Mouse (Mus musculus) midbrain, embryonic 11.5 days (tissue): Measurements from ENCODE around the gene Pcx. TPM values are rescaled to one million over a fixed set of nuclear protein-coding genes. Genes with fewer than 3 reads are reported as not detected.

ENCODE experiments used
- ATAC-seq: fragments of 200-750 bp; cut with Nextera tagmentation; 2 replicates; pipeline ENCODE4 v1.8.0; 2017; ENCODE audit warnings: moderate TSS enrichment, moderate library complexity; ENCODE audit not compliant: low FRiP score
- DNase-seq: peaks from one replicate; pipeline ENCODE4 v3.0.0; 2015; ENCODE audit warnings: low spot score; ENCODE audit errors: missing footprints
- H3K27ac ChIP-seq: fragments of 300-500 bp; sonication (generic); 2 replicates; pipeline ENCODE4 v1.5.1; 2014; ENCODE audit warnings: low read depth, low read length
- H3K27me3 ChIP-seq: fragments of 300-500 bp; sonication (generic); 2 replicates; pipeline ENCODE4 v1.6.1; 2014; ENCODE audit warnings: mild to moderate bottlenecking, low read length, moderate library complexity, mixed read lengths; ENCODE audit not compliant: control insufficient read depth, insufficient read depth
- H3K36me3 ChIP-seq: fragments of 300-500 bp; sonication (generic); 2 replicates; pipeline ENCODE4 v1.6.1; 2014; ENCODE audit warnings: mild to moderate bottlenecking, low read length, moderate library complexity, mixed read lengths; ENCODE audit not compliant: control insufficient read depth, insufficient read depth
- H3K4me1 ChIP-seq: fragments of 300-500 bp; sonication (generic); 2 replicates; pipeline ENCODE4 v1.6.1; 2014; ENCODE audit warnings: low read length; ENCODE audit not compliant: control insufficient read depth, insufficient read depth
- H3K4me2 ChIP-seq: fragments of 300-500 bp; sonication (generic); 2 replicates; pipeline ENCODE4 v1.6.1; 2014; ENCODE audit warnings: mild to moderate bottlenecking, moderate library complexity
- H3K4me3 ChIP-seq: fragments of 300-500 bp; sonication (generic); 2 replicates; pipeline ENCODE4 v1.5.1; 2014; ENCODE audit warnings: low read depth, low read length
- H3K9ac ChIP-seq: fragments of 300-500 bp; sonication (generic); 2 replicates; pipeline ENCODE4 v1.6.1; 2014; ENCODE audit warnings: low read length
- H3K9me3 ChIP-seq: fragments of 300-500 bp; sonication (generic); 2 replicates; pipeline ENCODE4 v1.6.1; 2016; ENCODE audit warnings: low read length; ENCODE audit not compliant: control insufficient read depth
- WGBS: fragments of 180-500 bp; shearing (Covaris S2); extraction: QIAGEN DNeasy Blood & Tissue Kit; methylation state at CpG from one replicate; pipeline ENCODE4 v1.1.7; 2014; 5-methylcytosine and 5-hydroxymethylcytosine counted together
- polyA plus RNA-seq: library from polyadenylated mRNA; unstranded; fragments of >200 nt; fragmentation: Nextera tagmentation; extraction: Ambion mirVana; gene quantifications from 2 replicates; pipeline ENCODE4 v1.2.1, GENCODE M21; 2014

Gene Pcx
- polyA plus RNA-seq, 1 experiment from 2014 or later, result 14.0 TPM

DNA sequence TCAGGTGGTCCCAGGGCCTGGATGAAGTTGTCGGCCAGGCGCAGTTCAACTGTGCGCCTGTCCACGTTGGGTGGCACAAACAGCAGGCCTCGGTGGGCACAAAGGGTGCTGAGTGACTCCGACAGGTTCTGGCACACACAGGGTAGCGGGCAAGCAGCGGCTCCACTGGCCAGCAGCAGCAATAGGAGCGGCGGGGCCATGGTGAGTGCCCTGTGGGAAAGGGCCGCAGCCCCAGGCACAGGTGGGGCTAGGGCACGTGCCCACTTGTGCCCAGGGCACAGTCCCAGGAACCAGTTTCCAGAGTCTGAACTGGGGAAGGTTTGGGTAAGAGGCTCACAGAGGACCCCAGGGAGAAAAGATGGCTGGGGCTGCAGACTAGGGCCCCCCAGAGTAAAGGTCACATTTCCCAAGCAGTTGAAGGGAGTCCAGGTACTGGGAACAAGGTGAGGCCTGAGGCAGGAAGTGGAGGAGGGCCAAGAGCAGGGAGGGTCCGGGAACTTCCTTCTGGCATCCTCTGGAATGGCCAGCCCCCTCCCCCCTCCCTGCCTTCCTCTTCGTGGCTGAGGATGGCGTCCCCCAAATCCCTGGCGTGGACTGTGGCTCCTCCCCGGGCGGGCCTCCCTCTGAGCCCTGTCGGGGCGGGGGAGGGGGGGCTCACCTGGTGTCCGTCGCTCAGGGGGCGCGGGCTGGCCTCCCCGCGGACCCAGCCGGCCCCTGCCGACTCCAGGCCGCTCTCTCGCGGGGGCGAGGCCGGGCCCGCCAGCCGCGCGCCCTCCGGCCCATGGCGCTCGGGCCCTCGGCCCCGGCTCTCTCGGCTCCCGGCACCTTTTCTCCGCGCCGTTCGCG lies 104.3 kb downstream of the Pcx start:
- WGBS, result 30% methylated on average over 31 of the region's 49 CpGs
- ATAC-seq, result peak; percentile 15

DNA sequence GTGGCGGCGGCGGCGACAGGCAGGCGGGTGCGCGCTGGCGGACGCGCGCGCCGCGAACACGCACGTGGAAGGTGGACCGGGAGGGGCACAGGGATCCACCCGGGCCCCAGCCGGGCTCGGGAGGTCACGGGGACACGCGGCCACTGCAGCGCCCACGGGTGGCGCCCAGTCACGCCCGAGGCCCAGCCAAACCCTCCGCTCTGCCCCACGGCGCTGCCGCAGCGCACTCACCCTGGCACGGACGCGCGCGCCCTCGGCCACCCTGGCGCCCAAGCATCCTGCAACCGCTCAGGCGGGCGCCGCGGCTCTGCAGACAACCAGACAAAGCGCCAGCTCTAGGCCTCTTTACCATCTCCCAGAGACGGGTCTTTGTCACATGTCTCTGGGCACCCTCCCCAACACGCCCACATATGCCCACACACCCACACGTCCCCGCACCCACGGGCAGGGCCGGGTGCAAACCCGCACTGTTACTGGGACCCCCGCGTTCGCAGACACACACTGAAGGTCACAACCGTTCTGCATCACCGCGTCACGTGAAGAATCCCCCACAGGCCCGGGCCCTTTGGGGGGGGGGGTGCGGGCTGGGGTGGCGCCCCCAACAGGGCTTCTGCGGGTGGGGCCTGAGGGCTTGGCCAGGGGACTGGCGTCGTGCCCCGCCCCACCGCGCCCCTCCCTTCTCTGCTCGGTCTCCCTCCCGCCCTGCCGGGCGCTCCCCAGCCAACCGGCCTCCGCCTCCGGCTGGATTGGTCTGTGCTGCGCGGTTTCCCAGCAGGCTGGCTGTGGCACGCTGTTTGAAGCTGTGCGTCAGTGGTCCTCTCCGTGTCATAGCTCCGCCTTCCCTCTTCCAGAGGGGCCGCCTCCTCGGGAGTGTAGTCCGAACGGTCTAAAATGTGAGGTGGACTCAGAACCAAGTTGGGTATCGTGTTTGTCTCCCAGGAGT lies 105.2 kb downstream of the Pcx start, which contains the start of gene Lrfn4:
Lrfn4 (minus strand) TSS at position 517 of the 943 bp plus-strand sequence.
- Histone ChIP-seq H3K4me3 (peak within 1 kb of the TSS; percentile 92), H3K36me3 (peaks cover 9% of the 10 kb centered on the region), H3K27ac (peak within 1 kb of the TSS; percentile 78), H3K27me3 (peaks cover 2% of the 10 kb centered on the region; the same call in 1 of the 2 replicates), H3K9ac (peak within 1 kb of the TSS; percentile 96), H3K4me2 (peak within 1 kb of the TSS; percentile 79), H3K4me1 (peaks cover 12% of the 10 kb centered on the region), H3K9me3 (no peaks in the 10 kb centered on the region)
- ATAC-seq (peak; percentile 94), DNase-seq (peak; percentile 98)
- whole genome bisulfite sequencing, result under 1% methylated on average over 69 of the region's 87 CpGs

More for the DNA sequence above, 104.3 kb downstream of the Pcx start:
- Histone ChIP-seq H3K9ac (peak overlapping the region; percentile 96), H3K27me3 (peaks cover 2% of the 10 kb centered on the region; the same call in 1 of the 2 replicates), H3K9me3 (no peaks in the 10 kb centered on the region), H3K4me2 (peak overlapping the region; percentile 79), H3K4me3 (peak overlapping the region; percentile 92), H3K27ac (peak overlapping the region; percentile 78), H3K4me1 (peaks cover 12% of the 10 kb centered on the region), H3K36me3 (peaks cover 9% of the 10 kb centered on the region)
- peak; percentile 92 for DNase-seq

DNA sequence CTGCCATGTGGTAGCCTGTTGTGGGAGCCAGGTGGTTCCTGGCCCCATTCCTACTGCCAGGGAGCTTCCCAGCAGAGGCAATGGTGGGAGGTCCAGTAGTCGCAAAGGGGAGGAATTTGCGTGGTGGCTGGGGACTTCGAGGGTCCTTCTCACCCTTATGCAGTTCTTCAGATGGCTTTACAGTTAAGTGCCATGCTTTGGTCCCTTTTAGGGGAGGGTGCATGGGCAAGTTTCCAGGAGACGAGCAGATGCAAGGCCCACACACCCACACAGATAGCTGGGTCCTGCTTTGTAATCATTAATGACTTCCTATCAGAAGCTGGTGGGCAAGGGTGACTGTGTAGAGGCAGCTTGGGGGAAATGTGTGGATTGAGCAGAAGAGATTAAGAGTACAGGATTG lies 106.3 kb downstream of the Pcx start:
- H3K9me3 ChIP-seq, result no peaks in the 10 kb centered on the region
- DNase-seq (no peak), ATAC-seq (no peak)
- H3K36me3 ChIP-seq, result peaks cover 9% of the 10 kb centered on the region
- no peak overlapping the region; the same call in 1 of the 2 replicates for H3K4me2 ChIP-seq
- peaks cover 2% of the 10 kb centered on the region; the same call in 1 of the 2 replicates for H3K27me3 ChIP-seq
- 56% methylated on average over 4 of the region's 4 CpGs for WGBS
- no peak overlapping the region for H3K9ac ChIP-seq
- H3K27ac ChIP-seq, result no peak overlapping the region
- peaks cover 12% of the 10 kb centered on the region for H3K4me1 ChIP-seq
- no peak overlapping the region for H3K4me3 ChIP-seq

DNA sequence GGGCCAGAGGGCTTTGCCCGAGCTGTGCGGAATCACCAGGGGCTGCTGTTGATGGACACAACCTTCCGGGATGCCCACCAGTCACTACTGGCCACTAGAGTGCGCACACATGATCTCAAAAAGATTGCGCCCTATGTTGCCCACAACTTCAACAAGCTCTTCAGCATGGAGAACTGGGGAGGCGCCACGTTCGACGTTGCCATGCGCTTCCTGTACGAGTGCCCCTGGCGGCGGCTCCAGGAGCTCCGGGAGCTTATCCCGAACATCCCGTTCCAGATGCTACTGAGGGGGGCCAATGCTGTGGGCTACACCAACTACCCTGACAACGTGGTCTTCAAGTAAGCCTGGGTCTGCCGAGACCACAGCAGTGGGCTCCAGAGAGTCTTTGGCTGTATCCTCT lies 107.9 kb downstream of the Pcx start:
- Histone ChIP-seq H3K27ac (no peak overlapping the region), H3K4me3 (no peak overlapping the region)
- 34% methylated on average over 18 of the region's 18 CpGs for WGBS

DNA sequence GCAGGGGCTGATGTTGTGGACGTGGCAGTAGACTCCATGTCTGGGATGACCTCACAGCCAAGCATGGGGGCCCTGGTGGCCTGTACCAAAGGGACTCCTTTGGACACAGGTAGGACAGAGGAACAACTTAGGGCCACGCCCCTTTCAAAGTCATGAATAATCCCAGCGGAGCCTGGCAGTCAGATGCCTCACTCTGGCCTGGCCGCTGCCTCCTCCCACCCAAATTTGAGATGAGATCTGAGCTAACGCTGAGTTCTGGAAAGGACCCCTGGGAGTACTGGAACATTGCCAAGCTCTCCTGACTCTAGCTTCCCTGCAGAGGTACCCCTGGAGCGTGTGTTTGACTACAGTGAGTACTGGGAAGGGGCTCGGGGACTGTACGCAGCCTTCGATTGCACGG lies 109.2 kb downstream of the Pcx start:
- ATAC-seq, result no peak
- WGBS, result 79% methylated on average over 10 of the region's 10 CpGs

More for the DNA sequence above, 107.9 kb downstream of the Pcx start:
- Histone ChIP-seq H3K36me3 (peaks cover 11% of the 10 kb centered on the region), H3K9ac (0 out of 2 replicates have a peak overlapping the region, but pooled peaks have one; percentile 33), H3K27me3 (peaks cover 2% of the 10 kb centered on the region; the same call in 1 of the 2 replicates), H3K4me2 (no peak overlapping the region), H3K9me3 (no peaks in the 10 kb centered on the region), H3K4me1 (peaks cover 12% of the 10 kb centered on the region)
- DNase-seq, result no peak
- no peak for ATAC-seq

DNA sequence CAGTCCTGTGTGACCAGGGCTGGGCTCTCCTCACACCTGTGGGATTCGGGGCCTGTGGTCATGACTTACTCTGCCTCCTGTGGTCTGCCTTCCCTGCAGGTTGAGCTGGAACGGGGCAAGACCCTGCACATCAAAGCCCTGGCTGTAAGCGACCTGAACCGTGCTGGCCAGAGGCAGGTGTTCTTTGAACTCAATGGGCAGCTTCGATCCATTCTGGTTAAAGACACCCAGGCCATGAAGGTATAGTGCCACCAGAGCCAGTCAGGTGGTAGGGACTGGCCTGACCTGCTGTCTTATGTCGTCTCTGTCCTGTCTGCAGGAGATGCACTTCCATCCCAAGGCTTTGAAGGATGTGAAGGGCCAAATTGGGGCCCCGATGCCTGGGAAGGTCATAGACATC lies 110.4 kb downstream of the Pcx start:
- ATAC-seq (no peak), DNase-seq (no peak)
- no peak overlapping the region for H3K4me3 ChIP-seq
- H3K4me2 ChIP-seq, result no peak overlapping the region
- H3K27me3 ChIP-seq, result peaks cover 2% of the 10 kb centered on the region; the same call in 1 of the 2 replicates
- 87% methylated on average over 7 of the region's 7 CpGs for WGBS
- H3K9me3 ChIP-seq, result no peaks in the 10 kb centered on the region
- no peak overlapping the region for H3K9ac ChIP-seq
- no peak overlapping the region for H3K27ac ChIP-seq
- peaks cover 10% of the 10 kb centered on the region for H3K4me1 ChIP-seq
- peaks cover 11% of the 10 kb centered on the region for H3K36me3 ChIP-seq

More for the DNA sequence above, 109.2 kb downstream of the Pcx start:
- Histone ChIP-seq H3K4me1 (peaks cover 6% of the 10 kb centered on the region), H3K9ac (no peak overlapping the region), H3K4me2 (no peak overlapping the region), H3K36me3 (peaks cover 11% of the 10 kb centered on the region), H3K9me3 (no peaks in the 10 kb centered on the region), H3K27ac (no peak overlapping the region), H3K27me3 (peaks cover 2% of the 10 kb centered on the region; the same call in 1 of the 2 replicates), H3K4me3 (no peak overlapping the region)
- no peak for DNase-seq

DNA sequence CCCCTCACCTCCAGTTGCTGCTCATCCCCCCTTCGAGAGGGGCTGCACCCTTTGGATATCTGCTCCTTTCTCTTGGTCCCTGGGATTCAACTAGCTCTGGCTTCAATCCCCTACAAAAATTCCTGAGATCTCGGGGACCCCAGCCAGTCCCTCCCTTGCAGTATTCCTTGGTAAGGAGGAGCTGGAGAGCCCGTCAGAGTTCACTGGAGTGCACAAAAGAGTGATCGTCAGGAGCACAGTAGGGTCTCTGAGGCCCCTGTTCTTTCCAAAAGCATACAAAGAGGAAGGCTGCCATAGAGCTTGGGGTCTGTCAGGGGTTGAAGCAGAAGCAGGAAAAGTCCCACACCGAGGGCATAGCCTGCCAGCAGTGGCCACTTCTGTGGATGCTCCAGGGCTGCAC lies 112.5 kb downstream of the Pcx start:
- H3K4me1 ChIP-seq, result peaks cover 16% of the 10 kb centered on the region
- H3K4me3 ChIP-seq, result no peak overlapping the region
- WGBS, result 75% methylated on average over 5 of the region's 5 CpGs
- no peak for DNase-seq
- no peak overlapping the region for H3K4me2 ChIP-seq
- no peak overlapping the region for H3K9ac ChIP-seq
- H3K27me3 ChIP-seq, result no peaks in the 10 kb centered on the region
- no peak for ATAC-seq
- no peak overlapping the region for H3K27ac ChIP-seq
- peaks cover 11% of the 10 kb centered on the region for H3K36me3 ChIP-seq
- H3K9me3 ChIP-seq, result no peaks in the 10 kb centered on the region

DNA sequence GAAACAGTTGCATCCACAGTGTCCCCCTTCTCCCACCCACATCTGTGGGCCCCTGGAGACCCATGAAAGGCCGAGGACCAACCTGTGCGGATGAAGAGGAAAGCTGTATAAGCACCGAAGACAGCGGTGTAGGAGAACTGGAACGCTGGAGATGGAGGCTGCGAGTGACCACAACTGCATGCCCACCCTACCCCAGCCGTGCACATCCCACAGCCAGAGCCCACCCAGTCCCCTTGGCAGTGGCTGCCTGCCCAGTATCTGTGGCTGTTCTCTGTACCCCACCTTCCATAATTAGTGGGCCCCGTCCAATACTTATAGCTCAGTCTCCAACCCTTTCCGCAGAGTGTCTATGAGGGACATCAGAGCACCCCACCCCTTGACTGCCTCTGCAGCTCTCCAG lies 113.1 kb downstream of the Pcx start:
- no peak overlapping the region for H3K9ac ChIP-seq
- no peak overlapping the region for H3K27ac ChIP-seq
- H3K4me1 ChIP-seq, result peaks cover 16% of the 10 kb centered on the region
- H3K9me3 ChIP-seq, result no peaks in the 10 kb centered on the region
- H3K4me3 ChIP-seq, result no peak overlapping the region
- DNase-seq, result no peak
- no peak overlapping the region for H3K4me2 ChIP-seq
- H3K36me3 ChIP-seq, result peaks cover 11% of the 10 kb centered on the region
- 93% methylated on average over 9 of the region's 9 CpGs for WGBS
- no peak for ATAC-seq
- H3K27me3 ChIP-seq, result no peaks in the 10 kb centered on the region
